Mouse (Mus musculus) stomach, embryonic 16.5 days (tissue): Measurements from ENCODE around the gene Snx3. TPM values are rescaled to one million over a fixed set of nuclear protein-coding genes. Genes with fewer than 3 reads are reported as not detected.
A peak's percentile ranks its signal among the peaks of the same experiment; 100 is the strongest.

Experiments used
- ATAC-seq: fragments of 200-750 bp; cut with Nextera tagmentation; 2 replicates; pipeline ENCODE4 v1.8.0; 2017; ENCODE audit warnings: moderate number of reproducible peaks, moderate TSS enrichment; ENCODE audit not compliant: insufficient read depth, low FRiP score
- H3K27ac ChIP-seq: fragments of 300-500 bp; sonication (generic); 2 replicates; pipeline ENCODE4 v1.5.1; 2014; ENCODE audit warnings: low read length
- H3K27me3 ChIP-seq: fragments of 300-500 bp; sonication (generic); 2 replicates; pipeline ENCODE4 v1.6.1; 2014; ENCODE audit warnings: low read length, control low read depth, mixed read lengths; ENCODE audit not compliant: control insufficient read depth, insufficient read depth
- H3K36me3 ChIP-seq: fragments of 300-500 bp; sonication (generic); 2 replicates; pipeline ENCODE4 v1.6.1; 2014; ENCODE audit warnings: low read length; ENCODE audit not compliant: control insufficient read depth, insufficient read depth
- H3K4me1 ChIP-seq: fragments of 300-500 bp; sonication (generic); 2 replicates; pipeline ENCODE4 v1.6.1; 2014; ENCODE audit warnings: low read length, control low read depth, mixed read lengths; ENCODE audit not compliant: control insufficient read depth, insufficient read depth
- H3K4me2 ChIP-seq: fragments of 300-500 bp; sonication (generic); 2 replicates; pipeline ENCODE4 v1.6.1; 2014; ENCODE audit warnings: low read depth, low read length, mixed read lengths
- H3K4me3 ChIP-seq: fragments of 300-500 bp; sonication (generic); replicated peaks from 2 replicates; pipeline ENCODE4 v1.5.1; 2014; ENCODE audit warnings: mild to moderate bottlenecking, low read length
- H3K9ac ChIP-seq: fragments of 300-500 bp; sonication (generic); 2 replicates; pipeline ENCODE4 v1.6.1; 2014; ENCODE audit warnings: low read length
- H3K9me3 ChIP-seq: fragments of 300-500 bp; sonication (generic); replicated peaks from 2 replicates; pipeline ENCODE4 v1.6.1; 2016; ENCODE audit warnings: low read length, control low read depth; ENCODE audit not compliant: control insufficient read depth
- WGBS: fragments of 180-500 bp; shearing (Covaris S2); extraction: QIAGEN DNeasy Blood & Tissue Kit; methylation state at CpG from one replicate; pipeline ENCODE4 v1.1.7; 2014; 5-methylcytosine and 5-hydroxymethylcytosine counted together
- polyA plus RNA-seq: library from polyadenylated mRNA; unstranded; fragments of >200 nt; fragmentation: Nextera tagmentation; extraction: Ambion mirVana; gene quantifications from 2 replicates; pipeline ENCODE4 v1.2.1, GENCODE M21; 2015

Snx3 gene
- polyA plus RNA-seq, 1 experiment from 2014 or later, result 350 TPM

DNA sequence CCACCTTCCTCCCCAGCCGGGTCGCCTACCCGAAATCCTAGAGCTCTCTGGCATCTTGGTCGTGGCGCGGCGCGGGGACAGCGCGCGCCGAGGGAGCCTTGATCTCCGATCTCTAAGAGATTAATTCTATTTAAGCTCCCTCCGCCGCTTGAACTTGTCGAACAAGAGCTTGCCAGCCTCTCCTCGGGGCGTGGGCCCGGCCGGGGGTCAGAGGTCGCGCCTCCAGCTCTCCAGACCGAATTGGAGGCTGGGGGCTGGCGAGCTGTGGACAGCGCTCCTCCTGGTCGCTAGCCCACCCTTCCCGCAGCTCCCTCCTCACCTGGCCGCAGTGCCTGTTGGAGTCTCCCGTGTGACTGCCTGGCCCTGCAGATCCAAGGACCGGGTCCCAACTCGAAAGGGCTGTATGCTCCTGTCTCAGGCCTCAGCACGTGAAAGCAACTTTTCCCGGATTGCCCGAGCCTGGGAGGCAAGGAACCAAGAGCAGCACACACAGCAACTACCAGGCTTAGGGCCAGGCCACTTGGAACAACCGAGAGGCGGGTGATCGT is 82.7 kb downstream of the Snx3 start:
- 2% methylated on average over 37 of the region's 37 CpGs for WGBS
- no peak for ATAC-seq
- H3K4me2 ChIP-seq, result no peak overlapping the region
- H3K36me3 ChIP-seq, result no peaks in the 10 kb centered on the region
- H3K27me3 ChIP-seq, result peaks cover 91% of the 10 kb centered on the region
- H3K9me3 ChIP-seq, result 0 out of 2 replicates have a peak, but pooled peaks cover 3% of the 10 kb centered on the region
- H3K4me1 ChIP-seq, result peaks cover 3% of the 10 kb centered on the region; the same call in 1 of the 2 replicates
- H3K9ac ChIP-seq, result no peak overlapping the region
- H3K27ac ChIP-seq, result no peak overlapping the region
- peak overlapping the region; percentile 1; the same call in 1 of the 2 replicates for H3K4me3 ChIP-seq

Other genes starting within 250 kb of the Snx3 start
- gene Foxo3, start 225.3 kb upstream of the Snx3 start, polyA plus RNA-seq, result 7.2 and 7.6 TPM in 2 replicates
- 9.2 and 9.8 TPM in 2 replicates for gene Afg1l, start 23.5 kb upstream of the Snx3 start, polyA plus RNA-seq
- not detected in 2 replicates for gene Nr2e1, start 81.6 kb downstream of the Snx3 start, polyA plus RNA-seq
- gene Ostm1, start 81.8 kb downstream of the Snx3 start, polyA plus RNA-seq, result 13.5 and 13.8 TPM in 2 replicates